Mouse (Mus musculus) ES-E14 (cell line): ENCODE measurements around the gene Prmt9.

Experiments
- MAFK ChIP-seq: IDR thresholded peaks from 2 replicates; pipeline ENCODE4 v1.6.1; 2014; ENCODE audit warnings: mild to moderate bottlenecking, low read depth, low read length, inconsistent platforms; ENCODE audit not compliant: insufficient read depth
- ZC3H11A ChIP-seq: IDR thresholded peaks from 2 replicates; pipeline ENCODE4 v1.6.1; 2012; ENCODE audit warnings: low read depth, mild to moderate bottlenecking, inconsistent platforms, low read length, borderline replicate concordance
- ZNF384 ChIP-seq: IDR thresholded peaks from 2 replicates; pipeline ENCODE4 v1.6.1; 2012; ENCODE audit warnings: low read depth, low read length, inconsistent platforms

- TF ChIP-seq ZC3H11A (no peak), ZNF384 (no peak), MAFK (no peak)
Observed at GRCm38 (mm10) chr8:77502547-77502946, 46.6 kb upstream of the Prmt9 start.
